Mouse (Mus musculus) CD4-positive, CD25-positive, alpha-beta regulatory T cell, adult 2 months (primary cell): ENCODE measurements around the gene Pnkd.
A peak's percentile ranks its signal among the peaks of the same experiment; 100 is the strongest.
"Not testable (repeated sequence)": the region's sequence is repeated elsewhere in the genome, so short reads cannot be mapped to it uniquely, and the experiment has no call there.

ENCODE experiments used
- DNase-seq: peaks from one replicate; pipeline ENCODE4 v3.0.0-alpha.2; 2012; ENCODE audit warnings: low read depth, low spot score

Gene Pnkd

DNA sequence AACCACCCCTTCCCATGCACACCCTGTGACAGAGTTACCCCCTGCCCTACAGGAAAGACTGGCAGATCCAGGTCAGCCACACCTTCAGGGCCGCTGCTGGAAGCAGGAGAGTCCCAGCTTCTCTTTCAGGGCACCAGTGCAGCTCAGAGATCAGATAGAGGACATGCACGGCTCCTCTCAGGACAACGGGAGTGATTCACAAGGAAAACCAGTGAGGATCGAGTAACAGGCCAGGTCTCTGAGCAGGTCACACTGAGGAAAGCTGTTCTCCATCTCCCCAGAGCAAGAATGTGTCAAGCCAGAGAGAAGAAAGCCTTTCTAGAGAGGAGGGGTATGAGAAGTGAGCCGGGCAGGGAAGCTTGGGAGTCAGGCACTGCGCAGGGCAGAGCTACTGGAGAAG is 11.7 kb downstream of the Pnkd start:
- no peak for DNase-seq

DNA sequence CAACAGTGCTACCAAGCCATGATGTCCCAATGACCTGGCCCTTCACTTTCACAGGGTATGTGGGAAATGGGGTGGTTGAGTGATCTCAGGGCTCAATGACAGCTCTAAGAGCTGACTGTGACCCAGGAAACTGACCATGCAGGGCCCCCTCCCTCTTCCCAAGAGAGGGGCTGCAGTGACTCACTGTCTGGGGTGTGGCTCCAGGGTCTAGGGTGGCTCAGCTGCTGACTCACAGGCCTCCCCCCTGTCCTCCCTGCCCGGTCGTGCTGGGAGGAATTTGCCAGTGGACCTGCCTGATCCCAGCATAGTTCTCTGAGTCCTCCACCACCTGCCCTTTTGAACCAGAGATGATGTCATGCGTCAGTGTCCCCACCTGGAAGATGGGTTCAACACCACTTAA is 12.5 kb downstream of the Pnkd start:
- DNase-seq: no peak

DNA sequence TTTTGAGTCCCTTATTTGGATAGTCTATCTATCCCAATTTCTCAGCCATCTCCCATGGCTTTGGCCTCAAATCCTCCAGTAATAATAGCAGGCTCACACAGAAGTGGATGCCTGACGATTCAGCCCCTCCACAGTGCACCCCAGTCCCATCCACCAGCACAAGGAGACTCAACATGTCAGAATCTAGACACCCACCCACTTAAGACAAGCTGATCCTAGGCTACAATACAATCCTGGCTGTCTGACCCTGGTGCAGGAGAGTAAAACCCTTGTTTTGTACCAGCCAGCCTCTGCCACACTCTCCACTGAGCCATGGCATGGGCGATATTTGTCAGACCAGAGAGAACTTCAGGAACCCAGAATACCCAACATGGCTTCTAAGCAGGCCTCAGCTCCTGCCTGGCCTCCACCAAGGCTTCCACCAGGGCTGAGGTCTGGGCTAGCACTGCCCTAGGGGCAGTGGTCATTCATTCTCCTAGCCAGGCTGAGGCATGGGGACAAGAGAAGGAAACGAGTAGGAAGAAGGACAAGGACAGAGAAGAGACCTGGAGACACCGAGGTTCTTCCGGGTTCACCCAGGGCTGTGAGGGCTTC is 13.5 kb downstream of the Pnkd start:
- DNase-seq: no peak

- no peak for DNase-seq
These were observed 14.3 kb downstream of the Pnkd start for GRCm38 (mm10) chr1:74298996-74299395.

DNA sequence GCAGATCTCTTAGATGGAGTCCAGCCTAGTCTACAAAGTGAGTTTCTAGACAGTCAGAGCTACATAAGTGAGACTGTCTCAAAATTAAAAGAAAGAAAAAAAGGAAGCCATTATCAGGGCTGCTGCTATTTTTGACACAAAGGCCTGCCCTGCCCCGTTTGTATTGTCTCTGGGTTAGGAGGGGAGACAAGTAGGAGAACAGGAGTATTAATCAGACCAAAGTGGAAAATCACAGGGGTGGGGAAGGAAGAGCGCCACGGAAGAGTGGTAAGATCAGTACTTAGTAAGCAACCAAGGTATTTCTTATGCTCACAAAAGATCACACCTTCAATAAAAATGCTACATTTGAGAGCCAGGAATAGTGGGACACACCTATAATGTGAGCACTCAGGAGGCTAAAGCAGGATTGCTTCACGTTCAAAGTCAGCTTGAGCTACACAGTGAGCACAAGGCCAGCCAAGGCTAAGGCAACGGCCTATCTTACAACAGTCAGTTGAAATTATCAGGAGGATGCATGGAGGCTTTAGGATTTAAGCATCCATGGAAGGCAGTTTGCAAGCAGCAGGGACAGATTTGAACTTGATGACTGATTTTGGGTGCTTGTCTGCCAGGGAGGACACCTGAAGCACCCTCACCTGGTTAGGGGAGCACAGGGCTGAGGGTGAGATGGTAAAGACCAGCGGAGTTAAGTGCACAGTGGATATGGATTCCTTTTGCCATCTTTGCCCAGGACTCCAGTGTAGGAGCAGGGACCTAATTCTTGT is 15.8 kb downstream of the Pnkd start:
- no peak for DNase-seq

GRCm38 (mm10) chr1:74302229-74302628 is 17.5 kb downstream of the Pnkd start:
- no peak for DNase-seq

GRCm38 (mm10) chr1:74302835-74303234 is 18.1 kb downstream of the Pnkd start:
- DNase-seq: no peak

DNA sequence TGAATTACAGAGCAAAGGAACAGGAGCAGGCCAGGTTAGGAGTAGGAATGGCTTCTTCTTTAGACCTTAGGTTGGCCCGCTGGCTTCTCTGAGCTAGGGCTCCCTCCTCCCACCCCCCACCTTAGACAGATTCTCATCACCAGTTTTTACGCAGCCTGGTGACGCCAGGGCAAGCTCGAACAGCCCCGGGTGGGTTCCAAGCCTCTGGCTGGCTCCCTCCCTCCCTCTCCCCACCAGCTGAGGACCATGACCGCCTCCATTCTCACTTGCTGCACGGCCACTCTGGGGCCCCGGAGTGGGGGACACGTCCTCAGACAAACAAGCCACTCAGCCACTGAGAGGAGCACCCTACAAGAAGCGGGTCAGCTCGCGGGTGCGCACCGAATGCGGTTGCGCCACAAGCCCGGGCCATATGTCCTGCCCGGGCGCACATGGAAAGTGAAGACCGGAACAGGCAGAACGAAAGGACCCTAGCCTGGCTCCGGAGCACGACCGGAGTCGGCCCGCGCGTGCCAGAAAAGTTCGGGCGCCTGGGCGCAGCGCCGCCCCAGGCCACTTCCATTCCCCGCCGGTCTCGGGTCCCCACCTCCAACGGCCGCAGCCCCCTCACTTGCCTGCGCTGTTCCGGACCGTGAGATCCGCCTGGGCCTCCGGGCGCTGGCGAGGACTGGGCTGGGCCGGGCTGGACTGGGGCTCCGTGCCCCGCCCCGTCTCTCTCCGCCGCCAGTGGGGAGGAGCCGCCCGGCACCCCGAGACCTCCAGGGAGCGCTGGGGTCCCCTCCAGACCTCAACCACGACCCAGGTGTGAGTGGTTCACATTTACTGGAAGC is 19.0 kb downstream of the Pnkd start:
- peak; percentile 52 for DNase-seq

GRCm38 (mm10) chr1:74304339-74304790 is 19.6 kb downstream of the Pnkd start:
- no peak for DNase-seq

GRCm38 (mm10) chr1:74304946-74305345 is 20.2 kb downstream of the Pnkd start:
- DNase-seq: no peak

DNA sequence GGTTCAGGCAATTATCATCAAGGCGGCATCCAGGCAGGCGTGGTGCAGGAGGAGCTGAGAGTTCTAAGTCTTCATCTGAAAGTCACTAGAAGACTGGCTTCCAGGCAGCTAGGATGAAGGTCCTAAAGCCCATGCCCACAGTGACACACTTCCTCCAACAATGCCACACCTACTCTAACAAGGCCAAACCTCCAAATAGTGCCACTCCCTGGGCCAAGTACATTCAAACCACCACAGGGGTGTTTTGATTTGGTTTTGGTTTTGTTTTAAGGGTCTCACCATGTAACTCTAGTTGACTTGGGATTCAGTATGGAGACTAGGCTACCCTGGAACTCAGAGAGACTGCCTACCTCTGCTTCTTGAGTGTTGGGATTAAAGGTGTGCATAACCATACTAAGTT is 20.8 kb downstream of the Pnkd start, which contains the start of gene Tmbim1:
Tmbim1 (minus strand) TSS at position 101 of the 400 bp plus-strand sequence.
- DNase-seq: no peak

- DNase-seq: no peak
These were observed 22.4 kb downstream of the Pnkd start for GRCm38 (mm10) chr1:74307146-74307545.

GRCm38 (mm10) chr1:74308001-74308964 is 23.6 kb downstream of the Pnkd start:
- DNase-seq: no peak

DNA sequence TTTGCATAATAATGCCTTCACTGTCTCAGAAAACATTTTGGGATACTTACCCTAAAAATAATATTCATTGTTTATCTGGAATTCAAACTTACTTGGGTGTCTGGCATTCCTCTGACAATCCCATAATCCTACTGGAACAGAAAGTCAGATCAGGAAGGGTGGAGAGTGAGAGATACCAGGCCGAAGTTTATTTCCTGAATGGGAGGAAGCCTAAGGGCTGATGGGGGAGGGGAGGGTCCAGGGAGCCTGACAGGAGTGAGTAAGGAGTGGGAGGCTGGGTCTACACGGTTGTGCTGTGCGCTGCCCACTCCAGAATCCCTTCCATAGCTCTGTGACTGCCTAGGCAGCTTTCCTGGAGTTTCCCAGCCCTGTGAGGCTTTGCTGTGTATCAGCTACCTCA is 25.0 kb downstream of the Pnkd start:
- DNase-seq: no peak

DNA sequence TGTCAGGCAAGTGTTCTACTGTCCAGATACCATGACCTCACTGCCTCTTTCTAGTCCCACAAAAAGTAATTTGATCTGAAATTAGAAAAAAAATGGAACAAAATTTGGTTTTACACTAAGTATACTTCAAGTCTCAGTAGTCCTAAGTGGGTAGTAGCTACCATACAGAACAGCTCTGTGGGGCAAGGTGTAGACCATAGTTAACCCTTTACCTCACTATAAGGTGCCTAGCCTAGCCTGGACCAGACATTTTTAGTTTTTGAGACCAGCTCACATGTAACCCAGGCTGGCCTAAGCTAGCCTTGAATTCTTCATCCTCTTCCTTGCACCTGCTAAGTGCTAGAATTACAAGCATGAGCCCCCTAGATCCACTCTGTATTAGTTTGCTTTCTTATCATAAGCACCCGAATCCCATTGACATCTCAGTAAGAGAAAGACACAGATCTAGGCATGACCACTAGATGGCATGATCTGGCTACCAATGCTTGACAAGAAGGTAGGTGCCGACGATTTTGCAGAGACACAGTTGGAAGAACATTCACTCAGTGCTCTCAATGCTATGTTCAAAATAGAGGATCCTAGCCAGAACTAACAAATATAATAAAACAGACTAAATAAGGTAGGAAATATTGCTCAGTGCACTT is 28.4 kb downstream of the Pnkd start:
- DNase-seq: peak; percentile 88

DNA sequence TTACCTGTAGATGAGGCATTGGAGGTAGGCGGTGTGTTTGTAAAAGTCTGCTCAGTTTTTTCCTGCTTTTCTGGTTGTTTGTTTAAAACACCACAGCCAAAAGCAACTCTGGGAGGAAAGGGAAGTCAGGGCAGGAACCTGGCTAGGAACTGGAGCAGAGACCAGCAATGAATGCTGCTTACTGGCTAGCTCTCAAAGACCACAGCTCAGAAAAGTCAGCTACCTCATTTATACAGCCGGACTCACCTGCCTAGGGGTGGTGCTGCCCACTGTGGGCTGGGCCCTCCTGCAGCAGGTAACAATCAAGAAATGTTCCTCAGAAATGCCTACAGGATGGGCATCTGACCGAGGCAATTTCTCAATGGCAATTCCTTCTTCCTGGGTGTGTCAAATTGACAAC is 30.1 kb downstream of the Pnkd start:
- DNase-seq: no peak

DNA sequence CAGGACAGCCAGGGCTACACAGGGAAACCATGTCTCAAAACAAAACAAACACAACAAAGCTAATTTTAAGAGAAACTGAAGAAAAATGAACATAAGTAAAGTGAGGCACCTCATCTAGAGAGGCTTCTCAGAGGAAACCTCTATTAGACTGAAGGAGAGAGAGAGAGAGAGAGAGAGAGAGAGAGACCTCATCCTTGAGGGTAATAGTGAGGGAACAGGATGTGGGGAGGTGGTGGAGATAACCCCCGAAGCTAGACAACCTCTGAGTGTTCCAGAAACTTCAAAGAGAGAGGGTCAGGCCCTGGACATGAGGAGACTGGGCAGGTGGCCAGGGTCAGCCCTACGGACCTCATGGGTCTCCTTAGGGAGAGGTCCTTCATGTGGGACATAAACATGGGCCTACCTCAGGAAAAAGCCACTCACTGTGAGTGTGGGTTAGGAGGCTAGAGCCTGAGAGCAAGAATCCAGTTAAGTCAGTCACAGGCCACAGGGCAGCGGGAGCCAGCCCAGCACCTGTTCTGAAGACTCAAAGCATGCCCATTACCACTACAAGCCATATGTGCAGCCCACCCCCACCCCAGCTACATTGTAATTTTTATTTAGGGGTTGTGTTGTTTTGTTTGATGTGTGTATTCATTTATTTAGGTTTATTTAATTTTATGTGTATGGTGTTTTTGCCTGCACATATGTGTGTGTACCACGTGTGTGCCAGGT is 31.5 kb downstream of the Pnkd start:
- no peak for DNase-seq

- DNase-seq: no peak
These were observed 34.0 kb downstream of the Pnkd start for GRCm38 (mm10) chr1:74318711-74319110.

- no peak for DNase-seq
These were observed 36.7 kb downstream of the Pnkd start for GRCm38 (mm10) chr1:74321396-74321795.

DNA sequence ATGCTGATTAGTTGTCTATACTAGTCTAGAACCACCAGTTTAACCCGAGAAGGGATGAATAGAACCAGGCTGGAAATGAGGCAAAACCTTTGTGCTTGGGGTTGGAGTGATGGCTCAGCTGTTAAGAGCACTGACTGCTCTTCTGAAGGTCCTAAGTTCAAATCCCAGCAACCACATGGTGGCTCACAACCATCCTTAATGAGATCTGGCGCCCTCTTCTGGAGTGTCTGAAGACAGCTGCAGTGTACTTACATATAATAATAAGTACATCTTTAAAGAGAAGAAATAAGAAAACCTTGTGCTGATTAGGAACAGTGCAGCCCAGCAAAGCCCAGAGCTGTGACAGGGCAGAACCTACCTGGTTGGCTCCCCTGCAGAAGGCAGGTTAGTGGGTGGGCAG is 42.2 kb downstream of the Pnkd start:
- not testable (repeated sequence) for DNase-seq
